Mouse (Mus musculus) embryonic facial prominence, embryonic 15.5 days (tissue): ENCODE data around the gene Ivd. TPM values are rescaled to one million over a fixed set of nuclear protein-coding genes. Genes with fewer than 3 reads are reported as not detected.

Source experiments
- polyA plus RNA-seq: library from polyadenylated mRNA; unstranded; fragments of >200 nt; fragmentation: Nextera tagmentation; extraction: Ambion mirVana; gene quantifications from 2 replicates; pipeline ENCODE4 v1.2.1, GENCODE M21; 2015

Ivd gene
- polyA plus RNA-seq, 1 experiment from 2014 or later = 69.2 TPM

Other genes with a start within 250 kb of the Ivd start
- gene Pak6, start 198.7 kb upstream of the Ivd start, polyA plus RNA-seq = 8.5 TPM in 2 replicates
- 0.11 and 0.19 TPM in 2 replicates for gene Ankrd63, start 158.0 kb upstream of the Ivd start, polyA plus RNA-seq
- gene Plcb2, start 133.5 kb upstream of the Ivd start, polyA plus RNA-seq = 0.75 and 1.1 TPM in 2 replicates
- gene Inafm2, start 116.2 kb upstream of the Ivd start, polyA plus RNA-seq = 15.9 and 16.9 TPM in 2 replicates
- 2.0 and 2.4 TPM in 2 replicates for gene Ccdc9b, start 99.3 kb upstream of the Ivd start, polyA plus RNA-seq
- gene Phgr1, start 89.2 kb upstream of the Ivd start, polyA plus RNA-seq = 1.7 and 4.2 TPM in 2 replicates
- gene Disp2, start 82.2 kb upstream of the Ivd start, polyA plus RNA-seq = 0.37 and 0.68 TPM in 2 replicates
- 75.3 and 80.0 TPM in 2 replicates for gene Knstrn, start 48.0 kb upstream of the Ivd start, polyA plus RNA-seq
- gene Bahd1, start 38.4 kb downstream of the Ivd start, polyA plus RNA-seq = 5.9 and 7.0 TPM in 2 replicates
- 49.0 and 50.4 TPM in 2 replicates for gene Chst14, start 64.5 kb downstream of the Ivd start, polyA plus RNA-seq
- gene Ccdc32, start 167.4 kb downstream of the Ivd start, polyA plus RNA-seq = 25.7 and 26.5 TPM in 2 replicates
- gene Rpusd2, start 172.8 kb downstream of the Ivd start, polyA plus RNA-seq = 4.0 and 4.6 TPM in 2 replicates
- gene Knl1, start 185.2 kb downstream of the Ivd start, polyA plus RNA-seq = 39.7 and 40.5 TPM in 2 replicates